Mouse (Mus musculus): ENCODE results near the gene Lix1.
"Not testable (repeated sequence)": the region's sequence is repeated elsewhere in the genome, so short reads cannot be mapped to it uniquely, and the experiment has no call there.

The Lix1 gene

DNA sequence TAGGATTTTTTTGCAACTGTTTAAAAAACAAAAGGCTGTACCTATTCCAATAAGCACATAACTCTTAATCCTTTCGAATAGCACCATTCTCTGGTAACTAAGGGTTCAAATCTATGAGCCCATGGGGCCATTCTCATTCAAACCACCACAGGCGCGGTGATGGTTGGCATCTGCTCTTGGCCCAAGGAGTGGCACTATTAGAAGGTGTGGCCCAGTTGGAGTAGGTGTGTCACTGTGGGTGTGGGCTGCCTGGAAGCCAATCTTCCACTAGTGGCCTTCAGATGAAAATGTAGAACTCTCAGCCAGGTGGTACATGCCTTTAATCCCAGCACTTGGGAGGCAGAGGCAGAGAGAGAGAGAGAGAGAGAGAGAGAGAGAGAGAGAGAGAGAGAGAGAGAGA is 11.7 kb downstream of the Lix1 start:
- no peak for DNase-seq

- no peak for DNase-seq
Observed at GRCm38 (mm10) chr17:17424609-17425307, 22.3 kb downstream of the Lix1 start.

GRCm38 (mm10) chr17:17425308-17425813 is 22.9 kb downstream of the Lix1 start:
- DNase-seq = no peak

DNA sequence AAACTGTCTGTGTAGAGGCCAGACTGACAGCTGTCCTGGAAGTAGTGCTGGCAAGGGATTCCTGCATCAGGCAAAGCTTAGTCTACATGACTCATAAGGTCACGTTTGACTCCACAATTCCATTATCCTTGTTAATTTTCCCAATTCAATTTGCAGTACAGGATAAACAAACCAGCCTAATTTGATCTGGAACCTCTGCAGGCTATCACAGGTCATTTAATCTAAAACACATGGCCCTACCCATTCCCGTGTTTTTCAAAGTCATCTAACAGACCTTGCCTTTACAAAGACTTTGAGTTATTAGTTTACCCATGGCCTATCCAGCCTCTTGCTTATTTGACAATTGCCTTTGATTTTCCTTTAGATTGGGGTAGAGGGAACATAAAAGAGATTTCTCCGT is 23.4 kb downstream of the Lix1 start:
- DNase-seq = no peak

- DNase-seq = no peak
Observed at GRCm38 (mm10) chr17:17428888-17429287, 26.4 kb downstream of the Lix1 start.

GRCm38 (mm10) chr17:17433679-17434078 is 31.2 kb downstream of the Lix1 start:
- DNase-seq = no peak

DNA sequence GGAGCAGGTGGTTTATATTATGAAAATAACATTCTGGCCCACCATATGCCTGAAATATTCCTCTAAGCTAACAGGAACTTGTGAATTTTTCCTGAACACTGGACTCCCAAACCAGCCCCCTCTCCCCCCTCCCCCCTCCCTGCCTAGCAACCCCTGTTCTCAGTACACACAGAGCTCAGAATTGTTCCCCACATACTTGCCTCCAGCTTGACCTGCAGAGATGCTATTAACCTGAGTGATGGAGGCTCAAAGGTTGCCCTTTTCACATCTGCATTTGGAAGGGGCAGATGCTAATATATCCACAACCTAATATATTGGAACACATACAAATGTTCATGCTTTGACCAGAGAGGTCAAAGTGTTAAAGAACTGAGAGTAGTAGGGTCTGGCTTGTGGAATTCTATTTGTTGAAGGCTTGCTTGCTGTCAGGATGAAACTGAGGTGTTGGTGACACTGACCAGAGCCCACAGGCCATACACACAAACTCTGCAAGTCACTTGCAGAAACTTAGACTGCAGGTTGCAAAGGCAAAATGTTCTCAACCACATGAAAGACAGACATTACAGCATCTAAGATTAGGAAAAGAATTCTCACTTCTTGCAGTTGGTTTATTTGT is 36.2 kb downstream of the Lix1 start:
- no peak for DNase-seq

- no peak for DNase-seq
Observed at GRCm38 (mm10) chr17:17441876-17442498, 39.5 kb downstream of the Lix1 start.

DNA sequence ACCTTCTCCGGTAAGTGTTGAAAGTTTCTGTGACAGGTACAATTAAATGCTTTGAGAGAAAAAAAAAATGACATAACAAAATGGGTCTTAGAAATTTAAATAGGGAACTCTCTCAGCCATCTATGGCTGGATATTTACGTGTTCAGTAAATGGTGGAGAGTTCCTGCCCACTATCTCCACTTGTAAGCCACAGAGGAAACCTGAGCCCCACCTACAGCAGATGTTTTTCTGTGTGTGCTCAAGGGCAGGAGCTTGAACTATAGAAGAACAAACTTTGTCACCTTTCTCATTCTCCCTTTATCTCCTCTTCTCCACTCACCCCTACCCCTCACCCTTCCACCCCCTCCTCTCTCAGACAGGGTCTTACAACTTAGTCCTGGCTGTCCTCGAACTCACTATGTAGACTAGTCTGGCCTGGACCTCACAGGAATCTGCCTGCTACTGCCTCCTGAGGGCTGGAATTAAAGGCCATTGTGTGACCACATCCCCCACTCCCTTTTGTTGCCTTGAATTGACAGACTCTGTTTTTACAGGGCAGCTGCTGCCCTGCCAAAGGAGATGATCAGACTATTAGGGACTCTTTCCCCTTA is 41.9 kb downstream of the Lix1 start:
- no peak for DNase-seq

DNA sequence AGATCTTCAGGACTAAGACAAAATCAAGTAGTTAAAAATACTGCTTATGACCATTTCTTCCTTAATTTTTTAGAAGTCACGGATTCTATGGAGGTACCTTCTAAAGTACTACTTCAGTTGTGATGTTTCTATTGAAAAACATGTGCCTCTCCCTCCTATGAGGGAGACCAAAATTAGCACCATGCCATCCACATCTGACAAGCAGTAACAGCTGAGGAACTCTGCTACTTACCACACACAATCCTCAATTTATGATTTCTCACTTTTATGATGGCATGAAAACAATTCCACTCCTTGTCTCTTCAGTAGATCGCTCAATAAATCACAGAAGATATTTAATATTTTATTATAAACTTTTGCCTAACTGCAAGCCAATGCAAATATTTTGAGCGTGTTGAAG is 44.2 kb downstream of the Lix1 start:
- DNase-seq = no peak

- no peak for DNase-seq
Observed at GRCm38 (mm10) chr17:17447821-17448220, 45.3 kb downstream of the Lix1 start.

GRCm38 (mm10) chr17:17448737-17449440 is 46.4 kb downstream of the Lix1 start:
- DNase-seq = peak; percentile 59

- DNase-seq = no peak
Observed at GRCm38 (mm10) chr17:17449441-17449770, 46.9 kb downstream of the Lix1 start.

- DNase-seq = no peak
Observed at GRCm38 (mm10) chr17:17451102-17451501, 48.6 kb downstream of the Lix1 start.

DNA sequence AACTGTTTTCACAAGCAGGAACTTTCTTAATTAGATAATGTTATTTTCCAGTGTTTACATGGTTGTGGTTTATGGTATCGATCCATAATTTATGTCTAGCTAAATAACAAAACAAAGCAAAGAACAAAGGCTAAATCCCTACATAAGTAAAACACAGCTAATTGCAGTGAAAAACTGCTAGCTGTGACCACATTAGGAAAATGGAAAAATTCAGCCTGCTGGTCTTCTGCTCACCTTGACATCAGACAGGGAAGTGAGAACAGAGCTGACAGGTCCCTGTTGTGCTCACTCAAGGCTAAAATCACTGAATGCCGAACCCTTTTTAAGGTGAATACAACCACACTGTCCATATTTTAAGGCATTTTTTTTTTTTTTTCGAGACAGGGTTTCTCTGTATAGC is 50.1 kb downstream of the Lix1 start:
- DNase-seq = no peak

DNA sequence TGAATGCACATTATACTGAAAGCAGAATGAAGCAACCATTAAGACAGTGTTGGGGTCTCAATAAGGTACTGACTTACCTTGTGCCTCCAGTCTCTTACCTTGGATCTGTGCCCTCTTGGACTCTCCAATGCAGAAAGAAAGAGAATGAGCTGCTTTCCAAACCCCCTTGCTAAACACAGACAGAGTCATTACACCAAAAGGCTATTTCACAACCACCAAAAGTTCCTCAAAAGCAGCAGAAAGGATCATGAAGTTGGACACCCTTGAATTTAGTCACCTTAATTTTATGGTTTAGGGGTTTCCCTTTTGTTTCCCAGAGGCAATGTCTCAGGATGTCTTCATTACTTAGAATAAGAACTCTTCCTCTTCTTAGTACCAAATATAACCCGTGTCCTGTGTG is 52.1 kb downstream of the Lix1 start:
- DNase-seq = no peak

DNA sequence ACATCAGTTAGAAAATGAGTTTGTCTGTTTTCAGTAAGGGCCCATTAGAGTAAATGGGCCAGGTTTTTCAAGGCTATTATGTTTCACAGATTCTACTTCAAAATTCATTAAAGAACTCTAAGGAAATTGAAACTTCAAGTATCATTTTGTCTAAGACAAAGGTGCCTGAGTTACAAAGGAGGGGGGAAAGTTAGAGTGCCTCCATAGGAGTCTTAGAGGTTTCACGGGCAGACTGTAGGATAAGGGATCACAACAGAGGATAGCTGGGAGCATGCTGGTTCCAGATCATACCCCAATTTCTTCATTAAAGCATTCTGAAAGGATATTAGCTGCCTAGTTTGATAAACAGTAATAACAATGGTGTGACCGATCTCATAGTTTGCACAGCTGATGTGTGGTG is 83.3 kb downstream of the Lix1 start:
- no peak for DNase-seq

DNA sequence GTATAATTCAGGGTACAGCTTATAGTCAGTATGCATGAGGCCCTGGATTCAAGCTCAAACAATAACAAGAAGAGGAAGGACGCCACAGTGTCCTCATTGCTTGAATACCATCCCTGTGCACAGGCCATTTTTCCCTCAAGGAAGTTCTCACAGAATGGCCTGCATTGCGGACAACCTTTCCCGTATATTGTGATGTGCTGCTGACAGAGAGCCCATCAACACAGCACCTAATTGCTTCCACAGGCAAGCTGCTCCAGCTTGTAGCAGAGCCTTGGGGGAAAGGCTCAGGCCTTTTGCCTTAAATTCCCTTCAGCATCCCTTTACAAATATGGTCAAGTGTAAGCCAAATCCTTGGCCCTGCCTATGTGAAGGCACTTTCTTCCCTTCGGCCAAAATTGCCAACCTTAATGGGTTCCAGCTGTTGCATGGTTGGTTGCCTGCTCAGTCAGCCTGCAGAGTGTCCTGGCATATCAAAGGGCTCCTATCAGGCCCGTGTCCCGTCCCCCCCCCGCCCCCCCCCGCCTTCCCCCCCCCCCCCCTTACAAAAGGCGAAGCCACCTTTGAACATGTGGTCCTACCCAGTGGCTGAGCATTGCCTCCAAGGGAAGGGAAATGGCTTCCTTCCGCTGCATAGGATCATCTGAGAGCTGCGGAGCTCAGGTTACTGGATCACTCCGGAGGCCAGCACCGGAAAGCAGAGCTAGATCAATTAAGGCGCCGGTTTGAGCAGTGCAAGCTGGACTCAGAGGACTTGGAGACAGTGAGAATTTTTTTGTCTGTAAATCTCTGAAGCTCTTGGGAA is 88.5 kb downstream of the Lix1 start:
- peak; percentile 37 for DNase-seq

- no peak for DNase-seq
Observed at GRCm38 (mm10) chr17:17491622-17492001, 89.1 kb downstream of the Lix1 start.

- DNase-seq = no peak
Observed at GRCm38 (mm10) chr17:17492116-17492515, 89.6 kb downstream of the Lix1 start.

- not testable (repeated sequence) for DNase-seq
Observed at GRCm38 (mm10) chr17:17496234-17496633, 93.8 kb downstream of the Lix1 start.

DNA sequence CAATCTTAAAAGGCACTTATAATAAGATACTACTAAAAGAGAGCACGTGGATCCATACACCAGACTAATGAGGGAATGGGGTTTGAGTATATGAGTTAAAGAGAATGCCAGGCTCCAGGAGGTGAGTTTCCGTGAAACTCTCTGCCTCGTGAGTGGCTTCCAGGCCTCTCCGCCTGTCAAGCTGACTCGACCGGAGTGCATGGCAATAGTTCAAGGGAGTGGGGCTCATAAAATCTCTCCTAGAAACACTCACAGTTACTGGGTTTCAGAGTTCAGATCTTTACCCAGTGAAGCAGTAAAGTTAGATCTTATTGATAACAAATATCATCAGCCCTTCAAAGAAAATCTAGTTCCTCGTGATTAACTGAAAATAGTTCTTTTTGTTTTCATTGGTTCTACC is 94.3 kb downstream of the Lix1 start:
- no peak for DNase-seq

Data from kidney, postnatal 14 days (tissue).